Mouse (Mus musculus): ENCODE data around the gene Coa3.
A peak's percentile ranks its signal among the peaks of the same experiment; 100 is the strongest.

- TF ChIP-seq POLR2A (IDR thresholded peaks at IDR 0.05; ENCODE audit: low read depth, low read length) (peak; percentile 79), CTCF (conservative IDR thresholded peaks at IDR 0.05; ENCODE audit: insufficient read depth, insufficient read length, low read depth, low read length) (no peak)
Measured at GRCm38 (mm10) chr11:101278223-101279192, at the start of gene Coa3, which contains the start of gene Cntd1.
